Mouse (Mus musculus) embryonic facial prominence, embryonic 14.5 days (tissue): ENCODE measurements at regions not wholly inside any gene's neighbourhood (a gene's known extent, or its start where the extent isn't known, plus 50 kb on each side); places are given as distances from the start of the nearest gene placed in this dataset.

Experiments
- ATAC-seq: fragments of 200-750 bp; cut with Nextera tagmentation; 2 replicates; pipeline ENCODE4 v1.8.0; 2017; ENCODE audit warnings: low read depth, moderate number of reproducible peaks, moderate TSS enrichment
- DNase-seq: peaks from one replicate; pipeline ENCODE4 v3.0.0-alpha.2; 2015; ENCODE audit warnings: low spot score
- H3K27ac ChIP-seq: fragments of 300-500 bp; sonication (generic); replicated peaks from 2 replicates; pipeline ENCODE4 v1.5.1; 2014; ENCODE audit warnings: low read depth, mild to moderate bottlenecking, low read length, moderate library complexity
- H3K27me3 ChIP-seq: fragments of 300-500 bp; sonication (generic); replicated peaks from 2 replicates; pipeline ENCODE4 v1.6.1; 2014; ENCODE audit warnings: low read length; ENCODE audit not compliant: control insufficient read depth, insufficient read depth
- H3K36me3 ChIP-seq: fragments of 300-500 bp; sonication (generic); 2 replicates; pipeline ENCODE4 v1.6.1; 2014; ENCODE audit warnings: low read length, mixed read lengths; ENCODE audit not compliant: control insufficient read depth, insufficient read depth
- H3K4me1 ChIP-seq: fragments of 300-500 bp; sonication (generic); 2 replicates; pipeline ENCODE4 v1.6.1; 2014; ENCODE audit warnings: antibody characterized with exemption, low read length; ENCODE audit not compliant: control insufficient read depth, insufficient read depth
- H3K4me2 ChIP-seq: fragments of 300-500 bp; sonication (generic); 2 replicates; pipeline ENCODE4 v1.6.1; 2014; ENCODE audit warnings: low read depth, mild to moderate bottlenecking, low read length, moderate library complexity, mixed read lengths
- H3K4me3 ChIP-seq: fragments of 300-500 bp; sonication (generic); 2 replicates; pipeline ENCODE4 v1.5.1; 2014; ENCODE audit warnings: low read depth, mild to moderate bottlenecking, low read length
- H3K9ac ChIP-seq: fragments of 300-500 bp; sonication (generic); 2 replicates; pipeline ENCODE4 v1.6.1; 2014; ENCODE audit warnings: low read depth, mild to moderate bottlenecking, low read length, moderate library complexity, mixed read lengths
- H3K9me3 ChIP-seq: fragments of 300-500 bp; sonication (generic); 2 replicates; pipeline ENCODE4 v1.6.1; 2016; ENCODE audit warnings: low read length; ENCODE audit not compliant: control insufficient read depth
- WGBS: fragments of 180-500 bp; shearing (Covaris S2); extraction: QIAGEN DNeasy Blood & Tissue Kit; methylation state at CpG from one replicate; pipeline ENCODE4 v1.1.7; 2014; 5-methylcytosine and 5-hydroxymethylcytosine counted together

DNA sequence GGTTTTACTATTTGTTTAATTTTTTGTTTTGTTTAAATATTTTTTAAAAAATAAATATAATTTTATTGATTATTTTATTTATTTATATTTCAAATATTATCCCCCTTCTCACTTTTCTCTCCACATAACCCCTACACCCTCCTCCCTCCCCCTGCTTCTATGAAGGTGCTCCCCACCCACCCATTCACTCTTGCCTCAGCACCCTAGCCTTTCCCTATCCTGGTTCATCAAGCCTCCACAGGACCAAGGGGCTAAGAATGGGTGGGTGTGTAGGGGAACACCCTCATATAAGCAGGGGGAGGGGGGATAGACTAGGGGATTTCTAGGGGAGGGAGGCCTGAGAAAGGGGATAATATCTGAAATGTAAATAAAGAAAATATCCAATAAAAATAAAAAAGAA is 313.7 kb upstream of the Gm21293 start:
- no peaks in the 10 kb centered on the region for H3K36me3 ChIP-seq
- ATAC-seq, result no peak
- H3K4me2 ChIP-seq, result no peak overlapping the region
- no peak overlapping the region for H3K4me3 ChIP-seq
- no peak for DNase-seq
- no peaks in the 10 kb centered on the region for H3K9me3 ChIP-seq
- no peaks in the 10 kb centered on the region for H3K27me3 ChIP-seq
- H3K9ac ChIP-seq, result no peak overlapping the region
- H3K4me1 ChIP-seq, result peaks cover 3% of the 10 kb centered on the region; the same call in 1 of the 2 replicates
- no peak overlapping the region for H3K27ac ChIP-seq

DNA sequence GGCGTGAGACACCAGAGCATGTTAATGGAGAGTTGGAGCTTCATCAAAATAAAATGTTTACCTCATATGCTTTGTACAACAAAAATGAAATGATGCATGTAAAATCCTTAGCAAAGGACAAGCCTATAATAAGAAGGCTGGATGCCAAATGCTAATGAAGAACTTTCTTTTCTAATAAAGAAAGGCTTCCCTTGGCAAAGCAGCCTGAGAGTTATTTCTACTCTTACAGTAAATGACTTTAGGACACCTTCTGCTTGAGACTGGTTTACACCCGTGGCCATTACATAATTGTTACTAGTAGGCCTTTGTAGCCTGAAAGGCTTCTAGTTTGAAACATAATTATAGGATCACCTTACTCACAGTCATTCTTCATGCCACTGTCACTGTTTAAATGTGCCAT is 310.7 kb upstream of the Gm21293 start:
- ATAC-seq (no peak), DNase-seq (peak; percentile 31)
- WGBS, result 56% methylated on average over 2 of the region's 2 CpGs
- no peak overlapping the region for H3K27ac ChIP-seq
- no peaks in the 10 kb centered on the region for H3K27me3 ChIP-seq
- H3K36me3 ChIP-seq, result no peaks in the 10 kb centered on the region
- H3K9me3 ChIP-seq, result no peaks in the 10 kb centered on the region
- H3K4me1 ChIP-seq, result peaks cover 3% of the 10 kb centered on the region; the same call in 1 of the 2 replicates
- no peak overlapping the region for H3K4me2 ChIP-seq
- no peak overlapping the region for H3K9ac ChIP-seq
- H3K4me3 ChIP-seq, result no peak overlapping the region

DNA sequence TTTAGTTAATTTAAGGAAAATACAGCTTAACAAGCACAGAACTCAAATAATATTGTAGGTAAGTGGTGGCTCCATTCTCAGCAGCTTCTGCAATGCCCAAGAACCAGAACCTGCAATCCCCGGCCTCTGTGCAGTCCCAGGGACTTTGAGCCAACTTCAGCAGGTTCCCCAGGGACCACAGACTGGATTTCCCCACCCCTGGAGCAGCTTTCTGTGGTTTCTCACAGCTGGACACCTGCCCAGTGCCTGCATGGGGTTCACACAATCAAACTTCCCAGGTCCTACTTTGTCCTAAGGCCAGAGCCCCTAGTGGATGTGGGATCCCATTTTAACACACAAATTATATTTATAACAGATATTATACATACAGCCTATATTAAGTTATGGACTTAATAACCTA is 287.6 kb upstream of the Gm21293 start:
- no peak overlapping the region for H3K9ac ChIP-seq
- H3K4me1 ChIP-seq, result no peaks in the 10 kb centered on the region
- WGBS, result 42% methylated on average over 1 of the region's 1 CpGs
- no peak overlapping the region for H3K27ac ChIP-seq
- no peaks in the 10 kb centered on the region for H3K36me3 ChIP-seq
- DNase-seq (no peak), ATAC-seq (no peak)
- H3K4me2 ChIP-seq, result no peak overlapping the region
- no peaks in the 10 kb centered on the region for H3K27me3 ChIP-seq
- H3K4me3 ChIP-seq, result no peak overlapping the region
- H3K9me3 ChIP-seq, result no peaks in the 10 kb centered on the region

DNA sequence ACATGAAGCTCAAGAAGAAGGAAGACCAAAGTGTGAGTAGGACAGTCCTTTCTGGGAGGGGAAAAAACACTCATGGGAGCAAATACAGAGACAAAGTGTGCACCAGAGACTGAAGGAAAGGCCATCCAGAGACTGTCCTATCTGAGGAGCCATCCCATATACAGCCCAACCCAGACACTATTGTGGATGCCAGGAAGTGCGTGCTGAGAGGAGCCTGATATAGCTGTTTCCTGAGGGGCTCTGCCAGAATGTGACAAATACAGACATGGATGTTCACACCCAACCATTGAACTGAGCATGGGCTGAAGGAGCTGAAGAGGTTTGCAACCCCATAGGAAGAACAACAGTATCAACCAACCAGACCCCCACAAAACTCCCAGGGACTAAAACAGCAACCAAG is 281.9 kb upstream of the Gm21293 start:
- no peak overlapping the region for H3K4me2 ChIP-seq

DNA sequence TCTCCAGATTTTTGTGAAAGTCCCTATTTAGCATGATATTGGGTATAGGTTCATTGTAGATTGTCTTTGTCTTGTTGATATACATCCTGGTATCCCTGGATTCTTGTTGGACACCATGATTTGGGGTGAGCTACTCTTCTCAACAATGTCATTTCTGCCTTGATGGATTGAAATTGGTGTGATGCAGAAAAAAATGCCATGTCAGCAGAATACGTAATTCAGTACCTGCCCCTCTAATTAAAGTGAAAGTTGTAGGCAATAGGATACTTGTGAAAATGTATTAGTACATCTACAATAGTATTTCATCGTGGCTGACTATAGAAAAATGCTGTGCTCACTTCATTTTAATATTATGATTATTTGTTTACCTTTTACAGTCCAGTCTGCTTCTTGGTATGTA is 280.7 kb upstream of the Gm21293 start:
- Histone ChIP-seq H3K4me2 (no peak overlapping the region), H3K4me3 (no peak overlapping the region), H3K27me3 (no peaks in the 10 kb centered on the region), H3K9me3 (no peaks in the 10 kb centered on the region), H3K4me1 (no peaks in the 10 kb centered on the region), H3K36me3 (no peaks in the 10 kb centered on the region), H3K27ac (no peak overlapping the region), H3K9ac (no peak overlapping the region)
- ATAC-seq (no peak), DNase-seq (no peak)
- 84% methylated on average over 2 of the region's 2 CpGs for WGBS

More for the DNA sequence above, 281.9 kb upstream of the Gm21293 start:
- no peak for DNase-seq
- Histone ChIP-seq H3K9me3 (no peaks in the 10 kb centered on the region), H3K27me3 (no peaks in the 10 kb centered on the region), H3K27ac (no peak overlapping the region), H3K9ac (no peak overlapping the region), H3K36me3 (no peaks in the 10 kb centered on the region), H3K4me1 (no peaks in the 10 kb centered on the region), H3K4me3 (no peak overlapping the region)
- WGBS, result 100% methylated on average over 1 of the region's 1 CpGs
- no peak for ATAC-seq

DNA sequence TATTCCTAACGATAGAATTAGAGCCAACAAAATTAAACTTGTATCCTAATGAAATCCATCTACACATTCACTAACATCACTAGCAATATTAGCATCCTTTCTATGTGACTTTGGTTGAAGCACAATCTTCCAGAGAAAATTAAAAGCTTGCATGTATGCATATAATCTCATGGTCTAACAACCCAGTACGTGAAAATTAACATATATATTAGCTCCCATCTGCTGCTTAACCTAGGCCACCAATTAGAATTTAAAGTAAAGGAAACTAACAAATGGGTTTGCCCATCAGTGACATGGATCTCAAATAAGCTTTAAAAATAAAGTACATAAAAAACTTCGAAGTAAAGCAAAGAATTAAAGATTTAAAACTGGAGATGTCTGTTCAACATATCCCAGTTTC is 278.9 kb upstream of the Gm21293 start:
- no peak for ATAC-seq
- Histone ChIP-seq H3K9ac (no peak overlapping the region), H3K4me2 (no peak overlapping the region), H3K36me3 (no peaks in the 10 kb centered on the region), H3K4me1 (no peaks in the 10 kb centered on the region), H3K4me3 (no peak overlapping the region), H3K9me3 (no peaks in the 10 kb centered on the region), H3K27ac (no peak overlapping the region), H3K27me3 (no peaks in the 10 kb centered on the region)
- DNase-seq, result no peak
- 77% methylated on average over 3 of the region's 3 CpGs for WGBS

DNA sequence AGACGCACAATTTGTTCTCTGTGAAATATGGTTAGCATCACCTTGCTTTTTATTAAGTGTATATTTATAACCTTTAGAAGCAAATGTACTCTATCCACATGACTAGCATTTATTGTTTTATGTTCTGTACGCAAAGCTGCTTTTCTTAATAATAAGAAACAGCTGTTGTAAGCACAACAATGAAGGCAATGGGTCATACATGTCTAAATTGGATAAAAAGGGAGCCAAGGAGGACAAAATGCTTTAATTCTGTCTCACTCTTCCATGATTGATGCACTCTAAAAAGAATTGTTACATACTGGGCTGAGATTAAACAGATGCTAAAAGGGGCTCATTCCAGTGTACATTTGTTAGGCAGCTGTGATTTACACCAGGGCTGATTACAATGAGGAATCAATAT is 232.7 kb upstream of the Gm21293 start:
- DNase-seq (peak; percentile 2), ATAC-seq (no peak)
- Histone ChIP-seq H3K27me3 (no peaks in the 10 kb centered on the region), H3K9me3 (no peaks in the 10 kb centered on the region), H3K4me3 (no peak overlapping the region), H3K4me2 (no peak overlapping the region), H3K27ac (no peak overlapping the region), H3K9ac (no peak overlapping the region), H3K4me1 (no peaks in the 10 kb centered on the region), H3K36me3 (no peaks in the 10 kb centered on the region)
- 51% methylated on average over 2 of the region's 2 CpGs for WGBS

DNA sequence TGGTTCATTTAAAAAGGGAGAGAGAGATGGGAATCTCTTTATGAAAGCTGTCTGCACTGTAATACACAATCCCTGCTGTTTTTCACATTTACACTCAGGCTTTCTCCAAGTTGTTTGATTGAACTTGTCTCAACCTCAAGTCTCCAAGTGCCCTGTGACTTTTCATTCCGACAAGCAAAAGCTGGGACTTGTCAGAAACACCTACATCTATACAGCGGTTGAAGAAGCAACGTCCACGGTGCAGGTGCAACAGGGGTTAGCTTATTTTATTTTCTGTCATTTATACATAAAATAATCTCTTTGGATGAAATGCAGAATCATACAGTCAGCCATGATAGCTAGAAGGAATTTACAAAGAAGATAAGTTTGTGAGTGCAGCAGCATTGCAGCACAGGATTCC is 184.6 kb upstream of the Gm21293 start:
- DNase-seq, result peak; percentile 24
- no peak overlapping the region for H3K4me2 ChIP-seq

DNA sequence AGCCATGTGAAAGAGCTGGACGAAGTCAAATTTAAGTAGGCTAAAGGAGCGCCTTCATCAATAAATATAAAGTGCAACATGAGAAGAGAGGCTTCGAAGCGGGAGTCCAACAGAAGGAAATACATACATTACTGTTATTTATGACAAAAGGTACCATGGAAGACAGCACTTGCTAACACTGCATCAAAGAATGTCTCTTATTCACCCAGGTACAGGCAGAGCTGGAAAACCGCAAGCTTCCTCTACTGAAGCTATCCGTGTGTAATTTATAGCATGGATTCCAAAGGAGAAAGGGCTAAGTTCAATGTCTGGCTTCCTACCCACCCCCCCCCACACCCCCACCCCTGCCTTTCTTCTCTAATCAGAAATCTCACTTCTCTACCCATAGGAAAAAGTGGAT is 166.7 kb upstream of the Gm21293 start:
- no peaks in the 10 kb centered on the region; the same call in 1 of the 2 replicates for H3K4me1 ChIP-seq
- no peak overlapping the region for H3K4me2 ChIP-seq
- no peak overlapping the region for H3K9ac ChIP-seq
- H3K27ac ChIP-seq, result no peak overlapping the region
- no peaks in the 10 kb centered on the region for H3K9me3 ChIP-seq
- 73% methylated on average over 6 of the region's 6 CpGs for WGBS
- no peaks in the 10 kb centered on the region for H3K27me3 ChIP-seq
- no peak overlapping the region for H3K4me3 ChIP-seq
- no peak for ATAC-seq
- no peaks in the 10 kb centered on the region for H3K36me3 ChIP-seq
- no peak for DNase-seq

More for the DNA sequence above, 184.6 kb upstream of the Gm21293 start:
- no peaks in the 10 kb centered on the region for H3K27me3 ChIP-seq
- H3K27ac ChIP-seq, result no peak overlapping the region
- H3K36me3 ChIP-seq, result no peaks in the 10 kb centered on the region
- H3K4me1 ChIP-seq, result no peaks in the 10 kb centered on the region
- no peak overlapping the region for H3K4me3 ChIP-seq
- no peak; the same call in 1 of the 2 replicates for ATAC-seq
- H3K9ac ChIP-seq, result no peak overlapping the region
- WGBS, result 61% methylated on average over 4 of the region's 4 CpGs
- H3K9me3 ChIP-seq, result no peaks in the 10 kb centered on the region
